Mouse (Mus musculus) MEL (cell line): ENCODE measurements around the gene Ppp1r11. TPM values are rescaled to one million over a fixed set of nuclear protein-coding genes. Genes with fewer than 3 reads are reported as not detected.

Experiments
- DNase-seq: peaks from one replicate; pipeline ENCODE4 v3.0.0; 2011; ENCODE audit warnings: low read depth, low spot score
- H3K27ac ChIP-seq: 2 replicates; pipeline ENCODE4 v1.5.1; 2012; ENCODE audit warnings: low read depth, mild to moderate bottlenecking, control low read depth, low read length, moderate library complexity; ENCODE audit not compliant: control insufficient read depth
- H3K27me3 ChIP-seq, 2 experiments: fragments of 150-350 bp in 1 of 2; sonication (generic) in 1 of 2; 2 replicates each; pipeline ENCODE4 v1.6.1; 2012; ENCODE audit warnings: low read length in 2 of 2, mild to moderate bottlenecking in 2 of 2, improper control_type of control experiment in 1 of 2, moderate library complexity in 1 of 2; ENCODE audit not compliant: insufficient read depth in 2 of 2, control insufficient read depth in 1 of 2
- H3K36me3 ChIP-seq, 2 experiments: 2 replicates each; pipeline ENCODE4 v1.6.1; 2012 to 2014; ENCODE audit warnings: low read length in 2 of 2, improper control_type of control experiment in 1 of 2, inconsistent platforms in 1 of 2, mild to moderate bottlenecking in 1 of 2; ENCODE audit not compliant: insufficient read depth in 2 of 2, control insufficient read depth in 1 of 2
- H3K4me1 ChIP-seq, 2 experiments: fragments of 150-350 bp in 1 of 2; sonication (generic) in 1 of 2; 2 replicates each; pipeline ENCODE4 v1.6.1; 2012; ENCODE audit warnings: low read length in 2 of 2, improper control_type of control experiment in 1 of 2, mild to moderate bottlenecking in 1 of 2; ENCODE audit not compliant: insufficient read depth in 2 of 2, control insufficient read depth in 1 of 2
- H3K4me3 ChIP-seq, 2 experiments: fragments of 150-350 bp in 1 of 2; sonication (generic) in 1 of 2; 2 replicates each; pipeline ENCODE4 v1.5.1; 2012; ENCODE audit warnings: low read depth in 2 of 2, low read length in 2 of 2, mild to moderate bottlenecking in 2 of 2, moderate library complexity in 2 of 2, control low read depth in 1 of 2, improper control_type of control experiment in 1 of 2; ENCODE audit not compliant: control insufficient read depth in 1 of 2, insufficient read depth in 1 of 2
- H3K79me2 ChIP-seq: 2 replicates; pipeline ENCODE4 v1.6.1; 2012; ENCODE audit warnings: mild to moderate bottlenecking, low read length, moderate library complexity; ENCODE audit not compliant: control insufficient read depth, poor library complexity, insufficient read depth
- H3K9ac ChIP-seq: 2 replicates; pipeline ENCODE4 v1.6.1; 2012; ENCODE audit warnings: low read depth, mild to moderate bottlenecking, control low read depth, low read length, moderate library complexity; ENCODE audit not compliant: control insufficient read depth, poor library complexity, severe bottlenecking
- H3K9me3 ChIP-seq: fragments of 150-350 bp; sonication (generic); replicated peaks from 2 replicates; pipeline ENCODE4 v1.6.1; 2012; ENCODE audit warnings: mild to moderate bottlenecking, low read length, improper control_type of control experiment, moderate library complexity; ENCODE audit not compliant: insufficient read depth
- BHLHE40 ChIP-seq: IDR thresholded peaks from 2 replicates; pipeline ENCODE4 v1.6.1; 2012; ENCODE audit warnings: low read depth, mild to moderate bottlenecking, inconsistent platforms, low read length, improper control_type of control experiment, borderline replicate concordance
- CTCF ChIP-seq, 3 experiments: IDR thresholded peaks in 2 of 3; conservative IDR thresholded peaks in 1 of 3; 2 replicates each; pipeline ENCODE4 v1.5.1; 2011 to 2012; ENCODE audit warnings: low read length in 3 of 3, low read depth in 2 of 3, mild to moderate bottlenecking in 2 of 3, improper control_type of control experiment in 1 of 3, inconsistent platforms in 1 of 3, mixed read lengths in 1 of 3, moderate library complexity in 1 of 3; ENCODE audit not compliant: control insufficient read depth in 1 of 3, insufficient read depth in 1 of 3, poor library complexity in 1 of 3, severe bottlenecking in 1 of 3
- E2F4 ChIP-seq: IDR thresholded peaks from 2 replicates; pipeline ENCODE4 v1.6.1; 2011; ENCODE audit warnings: low read depth, low read length, improper control_type of control experiment, borderline replicate concordance
- ELF1 ChIP-seq: IDR thresholded peaks from 2 replicates; pipeline ENCODE4 v1.6.1; 2014; ENCODE audit warnings: low read depth, mild to moderate bottlenecking, inconsistent platforms, low read length, improper control_type of control experiment, moderate library complexity
- ETS1 ChIP-seq: IDR thresholded peaks from 2 replicates; pipeline ENCODE4 v1.6.1; 2012; ENCODE audit warnings: low read depth, mild to moderate bottlenecking, inconsistent platforms, low read length, improper control_type of control experiment, moderate library complexity
- HCFC1 ChIP-seq: IDR thresholded peaks from 2 replicates; pipeline ENCODE4 v1.6.1; 2012; ENCODE audit warnings: low read depth, mild to moderate bottlenecking, inconsistent platforms, low read length, improper control_type of control experiment, moderate library complexity
- MAFK ChIP-seq: IDR thresholded peaks from 2 replicates; pipeline ENCODE4 v1.6.1; 2011; ENCODE audit warnings: low read depth, mild to moderate bottlenecking, low read length, improper control_type of control experiment, borderline replicate concordance
- MAX ChIP-seq: IDR thresholded peaks from 2 replicates; pipeline ENCODE4 v1.6.1; 2011; ENCODE audit warnings: low read length, improper control_type of control experiment
- MAZ ChIP-seq: IDR thresholded peaks from 2 replicates; pipeline ENCODE4 v1.6.1; 2012; ENCODE audit warnings: low read depth, mild to moderate bottlenecking, inconsistent platforms, low read length, improper control_type of control experiment
- MEF2A ChIP-seq: IDR thresholded peaks from 2 replicates; pipeline ENCODE4 v1.6.1; 2014; ENCODE audit warnings: low read depth, mild to moderate bottlenecking, inconsistent platforms, low read length, improper control_type of control experiment; ENCODE audit not compliant: poor library complexity, insufficient replicate concordance, severe bottlenecking; ENCODE audit errors: extremely low read depth
- MXI1 ChIP-seq: IDR thresholded peaks from 2 replicates; pipeline ENCODE4 v1.6.1; 2011; ENCODE audit warnings: mild to moderate bottlenecking, low read depth, low read length, improper control_type of control experiment
- MYB ChIP-seq: IDR thresholded peaks from 2 replicates; pipeline ENCODE4 v1.6.1; 2011; ENCODE audit warnings: mild to moderate bottlenecking, low read depth, low read length, improper control_type of control experiment
- MYC ChIP-seq: IDR thresholded peaks from 2 replicates; pipeline ENCODE4 v1.6.1; 2011; ENCODE audit warnings: low read depth, mild to moderate bottlenecking, low read length, improper control_type of control experiment, moderate library complexity
- NELFE ChIP-seq: IDR thresholded peaks from 2 replicates; pipeline ENCODE4 v1.6.1; 2011; ENCODE audit warnings: low read depth, low read length, improper control_type of control experiment
- POLR2A ChIP-seq, 2 experiments: IDR thresholded peaks; 2 replicates each; pipeline ENCODE4 v1.6.1; 2011 to 2012; ENCODE audit warnings: low read length in 2 of 2, mild to moderate bottlenecking in 2 of 2, control low read depth in 1 of 2, improper control_type of control experiment in 1 of 2, low read depth in 1 of 2, moderate library complexity in 1 of 2; ENCODE audit not compliant: control insufficient read depth in 1 of 2, insufficient read depth in 1 of 2, poor library complexity in 1 of 2
- POLR2AphosphoS5 ChIP-seq: IDR thresholded peaks from 2 replicates; pipeline ENCODE4 v1.6.1; 2012; ENCODE audit warnings: low read depth, borderline replicate concordance, mild to moderate bottlenecking, inconsistent platforms, low read length, moderate library complexity, mixed read lengths
- SIN3A ChIP-seq: IDR thresholded peaks from 2 replicates; pipeline ENCODE4 v1.6.1; 2012; ENCODE audit warnings: low read length, improper control_type of control experiment, inconsistent platforms
- TAL1 ChIP-seq: IDR thresholded peaks from 2 replicates; pipeline ENCODE4 v1.6.1; 2012; ENCODE audit warnings: mild to moderate bottlenecking, inconsistent platforms, low read length, moderate library complexity, mixed read lengths
- USF1 ChIP-seq: IDR thresholded peaks from 2 replicates; pipeline ENCODE4 v1.6.1; 2014; ENCODE audit warnings: low read depth, mild to moderate bottlenecking, inconsistent platforms, low read length, improper control_type of control experiment, moderate library complexity
- ZKSCAN1 ChIP-seq: IDR thresholded peaks from 2 replicates; pipeline ENCODE4 v1.6.1; 2012; ENCODE audit warnings: low read depth, mild to moderate bottlenecking, inconsistent platforms, low read length, improper control_type of control experiment, moderate library complexity
- polyA plus RNA-seq, 2 experiments: library from polyadenylated mRNA; stranded (reverse) in 1 of 2; unstranded in 1 of 2; fragments of >175 nt in 1 of 2; fragments of >200 nt in 1 of 2; gene quantifications; 2 replicates each; pipeline versions ENCODE4 v1.2.1 to v1.2.4; 2012; ENCODE audit warnings: low replicate concordance in 2 of 2, low read depth in 1 of 2; ENCODE audit not compliant: insufficient read length in 2 of 2, insufficient read depth in 1 of 2, missing spikeins in 1 of 2
- total RNA-seq: library from RNA; depleted of rRNA; stranded (reverse); fragments of 300-350 nt; gene quantifications from 2 replicates; pipeline ENCODE4 v1.2.3, GENCODE M21; 2012

The Ppp1r11 gene
- total and polyA plus RNA-seq, 3 experiments: 138 to 146 TPM; not detected in 1

GRCm38 (mm10) chr17:36930233-36930632 lies 21.3 kb downstream of the Ppp1r11 start:
- H3K79me2 ChIP-seq: no peaks in the 10 kb centered on the region
- H3K27ac ChIP-seq: no peak overlapping the region
- no peaks in the 10 kb centered on the region for H3K36me3 ChIP-seq
- no peak overlapping the region for H3K4me3 ChIP-seq
- H3K9me3 ChIP-seq: no peaks in the 10 kb centered on the region
- no peak for TF ChIP-seq MYB
- no peak for TF ChIP-seq E2F4
- no peak for TF ChIP-seq TAL1
- TF ChIP-seq ZKSCAN1: no peak
- TF ChIP-seq NELFE: no peak
- TF ChIP-seq ELF1: no peak
- no peak for TF ChIP-seq MAX
- TF ChIP-seq MAZ: no peak
- TF ChIP-seq CTCF (IDR thresholded peaks at IDR 0.05 in 2 of 3, conservative IDR thresholded peaks at IDR 0.05 in 1 of 3; ENCODE audit: control insufficient read depth in 1 of 3, insufficient read depth in 1 of 3, low read depth in 2 of 3, low read length in 3 of 3, poor library complexity in 1 of 3, severe bottlenecking in 1 of 3): no peak
- TF ChIP-seq HCFC1: no peak
- no peak for TF ChIP-seq MEF2A
- no peak for TF ChIP-seq ETS1
- no peak for TF ChIP-seq POLR2AphosphoS5
- no peak for TF ChIP-seq MAFK
- no peak for TF ChIP-seq MYC
- no peak for TF ChIP-seq BHLHE40
- no peak for TF ChIP-seq MXI1
- TF ChIP-seq POLR2A (IDR thresholded peaks at IDR 0.05; ENCODE audit: control insufficient read depth in 1 of 2, insufficient read depth in 1 of 2, low read depth in 1 of 2, low read length in 2 of 2, poor library complexity in 1 of 2): no peak
- TF ChIP-seq USF1: no peak
- no peak for TF ChIP-seq SIN3A
- H3K27me3 ChIP-seq: peaks cover 0 to 5% of the 10 kb centered on the region in 2 experiments; a peak in 3 of 4 replicates
- H3K4me1 ChIP-seq: 0 out of 4 replicates have a peak, but pooled peaks cover 0 to 4% of the 10 kb centered on the region in 2 experiments
- no peak for DNase-seq
- no peak overlapping the region for H3K9ac ChIP-seq

GRCm38 (mm10) chr17:36929236-36929932 lies 22.2 kb downstream of the Ppp1r11 start:
- Histone ChIP-seq H3K9me3 (no peaks in the 10 kb centered on the region), H3K27me3 (peaks cover 0 to 5% of the 10 kb centered on the region in 2 experiments; a peak in 3 of 4 replicates), H3K36me3 (no peaks in the 10 kb centered on the region), H3K27ac (no peak overlapping the region), H3K79me2 (no peaks in the 10 kb centered on the region), H3K4me1 (0 out of 4 replicates have a peak, but pooled peaks cover 0 to 4% of the 10 kb centered on the region in 2 experiments), H3K4me3 (no peak overlapping the region), H3K9ac (no peak overlapping the region)
- TF ChIP-seq CTCF (IDR thresholded peaks at IDR 0.05 in 2 of 3, conservative IDR thresholded peaks at IDR 0.05 in 1 of 3; ENCODE audit: control insufficient read depth in 1 of 3, insufficient read depth in 1 of 3, low read depth in 2 of 3, low read length in 3 of 3, poor library complexity in 1 of 3, severe bottlenecking in 1 of 3) (no peak), MYC (no peak)
- DNase-seq: no peak
